ENCODE assay signal across 9 mouse cellular contexts in the genomic region with DNA sequence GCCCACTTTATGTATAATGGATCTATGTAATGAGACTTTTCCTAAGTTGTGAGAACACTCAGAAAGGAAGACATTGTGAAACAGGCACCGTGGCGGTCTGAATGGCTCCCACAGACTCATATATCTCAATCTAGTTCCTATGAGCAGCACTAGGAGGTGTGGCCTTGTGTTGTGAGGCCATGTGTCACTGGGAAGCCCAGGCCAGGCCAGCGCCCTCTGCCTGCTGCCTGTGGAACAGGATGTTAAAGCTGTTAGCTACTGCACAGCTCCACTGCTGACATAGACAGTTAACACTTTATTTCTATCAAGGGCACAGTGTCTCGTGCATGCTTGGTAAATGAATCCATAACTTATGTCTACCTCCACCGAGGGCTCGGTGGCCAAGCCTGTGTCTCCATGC. TPM values are rescaled to one million over a fixed set of nuclear protein-coding genes. Genes with fewer than 3 reads are reported as not detected.
A peak's percentile ranks its signal among the peaks of the same experiment; 100 is the strongest.
DNase-seq lines count a peak whose midpoint lies in the region; ATAC-seq and TF ChIP-seq lines count a peak whose summit lies in the region.
"Had no signal": no experiment of that assay in that cellular context is flagged by ENCODE, and none has a peak within 500 bp of the region (broad histone marks: within the 10 kb centered on the region; RNA-seq: fewer than 3 reads in every experiment).

No protein-coding gene starts in this region.

- no peaks in the 10 kb centered on the region for H3K27me3 ChIP-seq in heart, embryonic 16.5 days (ENCODE audit: control insufficient read depth, insufficient read depth, low read length)
- H3K27me3 ChIP-seq in heart, embryonic 11.5 days (ENCODE audit: control insufficient read depth, insufficient read depth, low read length): no peaks in the 10 kb centered on the region
- H3K27me3 ChIP-seq in ES-Bruce4 (ENCODE audit: control insufficient read depth, insufficient read depth, low read length, poor library complexity, severe bottlenecking): no peaks in the 10 kb centered on the region

- no peak for TF ChIP-seq EP300 in ES-Bruce4 (IDR thresholded peaks at IDR 0.05; ENCODE audit: insufficient read depth, low read depth, low read length)

- peak; percentile 93 for TF ChIP-seq CTCF in ES-Bruce4 (IDR thresholded peaks at IDR 0.05; ENCODE audit: low read depth, low read length)
- TF ChIP-seq CTCF in brain, embryonic 14.5 days (IDR thresholded peaks at IDR 0.05; ENCODE audit: borderline replicate concordance, extremely low read depth, insufficient read depth, insufficient read length): peak; percentile 53

- DNase-seq in brain, embryonic 14.5 days (ENCODE audit: low read depth): peak; percentile 9
- DNase-seq in kidney, postnatal 10 days: peak; percentile 60
- DNase-seq in mesoderm, embryonic 11.5 days (ENCODE audit: low read depth, low spot score): peak; percentile 30
- no peak for DNase-seq in Muller cell, postnatal 12 days (ENCODE audit: inconsistent ontology term)
- no peak for DNase-seq in right cerebral cortex, adult 18-20 months

- ATAC-seq in heart, embryonic 16.5 days (replicated peaks; ENCODE audit: extremely low read depth, insufficient read depth, low FRiP score): peak; percentile 31; the same call in 1 of the 2 replicates
- no peak for ATAC-seq in heart, embryonic 11.5 days (replicated peaks; ENCODE audit: insufficient number of reproducible peaks, low FRiP score, low TSS enrichment)

- no peak overlapping the region for H3K4me2 ChIP-seq in heart, embryonic 16.5 days (ENCODE audit: low read depth, low read length)
- no peak overlapping the region for H3K4me2 ChIP-seq in heart, embryonic 11.5 days

- peaks cover 36% of the 10 kb centered on the region for H3K36me3 ChIP-seq in heart, embryonic 16.5 days (ENCODE audit: control insufficient read depth, insufficient read depth)
- H3K36me3 ChIP-seq in heart, embryonic 11.5 days (ENCODE audit: control insufficient read depth, insufficient read depth, low read length): peaks cover 12% of the 10 kb centered on the region
- peaks cover 17% of the 10 kb centered on the region for H3K36me3 ChIP-seq in ES-Bruce4 (ENCODE audit: control insufficient read depth, insufficient read depth, low read length, poor library complexity, severe bottlenecking)

- no peak overlapping the region for H3K9ac ChIP-seq in heart, embryonic 16.5 days (ENCODE audit: low read length)
- H3K9ac ChIP-seq in heart, embryonic 11.5 days (ENCODE audit: low read depth, low read length): no peak overlapping the region
- no peak overlapping the region for H3K9ac ChIP-seq in ES-Bruce4 (ENCODE audit: low read depth, poor library complexity, severe bottlenecking)

- no peak for TF ChIP-seq POLR2A in ES-Bruce4 (IDR thresholded peaks at IDR 0.05; ENCODE audit: insufficient read depth, low read length)
- no peak for TF ChIP-seq POLR2A in brain, embryonic 14.5 days (IDR thresholded peaks at IDR 0.05; ENCODE audit: borderline replicate concordance, extremely low read depth, insufficient read depth, insufficient read length, poor library complexity, severe bottlenecking)

- no peak overlapping the region for H3K4me3 ChIP-seq in heart, embryonic 16.5 days (ENCODE audit: low read length)
- H3K4me3 ChIP-seq in heart, embryonic 11.5 days (ENCODE audit: low read depth, low read length): no peak overlapping the region
- H3K4me3 ChIP-seq in ES-Bruce4 (ENCODE audit: low read depth, low read length): no peak overlapping the region

- no peaks in the 10 kb centered on the region for H3K9me3 ChIP-seq in heart, embryonic 16.5 days (replicated peaks; ENCODE audit: control insufficient read depth, low read length)
- no peaks in the 10 kb centered on the region for H3K9me3 ChIP-seq in heart, embryonic 11.5 days (replicated peaks; ENCODE audit: control insufficient read depth, low read length)
- no peaks in the 10 kb centered on the region for H3K9me3 ChIP-seq in ES-Bruce4 (replicated peaks; ENCODE audit: control insufficient read depth, insufficient read depth, low read length, poor library complexity, severe bottlenecking)

- peaks cover 9% of the 10 kb centered on the region for H3K4me1 ChIP-seq in heart, embryonic 16.5 days (ENCODE audit: control insufficient read depth, insufficient read depth, low read length)
- H3K4me1 ChIP-seq in heart, embryonic 11.5 days (ENCODE audit: control insufficient read depth, insufficient read depth, low read length): peaks cover 7% of the 10 kb centered on the region; the same call in 1 of the 2 replicates
- H3K4me1 ChIP-seq in ES-Bruce4 (ENCODE audit: control insufficient read depth, insufficient read depth, low read length): no peaks in the 10 kb centered on the region

- WGBS in heart, embryonic 16.5 days: 74% methylated on average over 6 of the region's 6 CpGs
- WGBS in heart, embryonic 11.5 days (ENCODE audit: insufficient replicate concordance): 71% methylated on average over 6 of the region's 6 CpGs

- H3K27ac ChIP-seq in heart, embryonic 16.5 days (ENCODE audit: low read length): no peak overlapping the region
- H3K27ac ChIP-seq in heart, embryonic 11.5 days (ENCODE audit: low read depth, low read length): no peak overlapping the region
- H3K27ac ChIP-seq in ES-Bruce4 (ENCODE audit: insufficient read depth, low read length): no peak overlapping the region

RNA-seq across cellular contexts. Expression of gene Cct2, which starts 14.7 kb away (rescaled TPM):
- 167 and 185 TPM in 2 replicates for polyA plus RNA-seq in heart, embryonic 16.5 days (2015; fragmentation: Nextera tagmentation; extraction: Ambion mirVana)
- polyA plus RNA-seq in heart, embryonic 11.5 days (2014; fragmentation: Nextera tagmentation; extraction: Ambion mirVana): 211 and 221 TPM in 2 replicates
- polyA plus RNA-seq in ES-Bruce4 (2011; ENCODE audit: insufficient read depth, insufficient read length, low read depth, missing spikeins): 974 and 1,034 TPM in 2 replicates
- polyA plus RNA-seq in brain, embryonic 14.5 days (2012; rRNA removed): 262 and 287 TPM in 2 replicates

RNA-seq across cellular contexts. Expression of gene Lrrc10, which starts 33.1 kb away (rescaled TPM):
- 60.4 and 62.1 TPM in 2 replicates for polyA plus RNA-seq in heart, embryonic 16.5 days (2015; fragmentation: Nextera tagmentation; extraction: Ambion mirVana)
- 49.7 and 54.6 TPM in 2 replicates for polyA plus RNA-seq in heart, embryonic 11.5 days (2014; fragmentation: Nextera tagmentation; extraction: Ambion mirVana)
- not detected in 2 replicates for polyA plus RNA-seq in ES-Bruce4 (2011; ENCODE audit: insufficient read depth, insufficient read length, low read depth, missing spikeins)
- 0.11 TPM in 1 of 2 replicates, not detected in the other for polyA plus RNA-seq in brain, embryonic 14.5 days (2012; rRNA removed)
- polyA plus RNA-seq: neural tube, embryonic 14.5 days had no signal

Comparison
In these comparisons a context has a peak if more than half of its experiments do, and no peak if none do; other contexts are left out.
1. DNase-seq: peak in brain, embryonic 14.5 days (single experiment), kidney, postnatal 10 days (single experiment) and mesoderm, embryonic 11.5 days (single experiment); none in Muller cell, postnatal 12 days (single experiment) and right cerebral cortex, adult 18-20 months (single experiment).
2. RNA of gene Lrrc10, which starts 33.1 kb away (polyA plus RNA-seq): 60.4 to 62.1 TPM in heart, embryonic 16.5 days and 49.7 to 54.6 TPM in heart, embryonic 11.5 days; not detected in ES-Bruce4 and 0.11 TPM in brain, embryonic 14.5 days; every median in the first group is over 10 times any median in the second.